Mouse (Mus musculus) macrophage (primary cell): ENCODE results near the gene Dse. TPM values are rescaled to one million over a fixed set of nuclear protein-coding genes. Genes with fewer than 3 reads are reported as not detected.

Experiments used
- H3K27ac ChIP-seq: fragments of 350-480 bp; formaldehyde crosslinking; 2 replicates; pipeline ENCODE4 v1.9.0; 2021
- H3K36me3 ChIP-seq: fragments of 350-480 bp; formaldehyde crosslinking; 2 replicates; pipeline ENCODE4 v1.9.0; 2021; ENCODE audit errors: inconsistent target
- H3K4me3 ChIP-seq: fragments of 350-480 bp; formaldehyde crosslinking; 2 replicates; pipeline ENCODE4 v1.9.0; 2021; ENCODE audit errors: inconsistent target
- H3K79me2 ChIP-seq: fragments of 350-480 bp; formaldehyde crosslinking; 2 replicates; pipeline ENCODE4 v1.9.0; 2021; ENCODE audit errors: inconsistent target
- WGBS: methylation state at CpG from one replicate; pipeline ENCODE4 v1.1.7; 2026; ENCODE audit warnings: inconsistent platforms; ENCODE audit not compliant: missing documents; 5-methylcytosine and 5-hydroxymethylcytosine counted together
- polyA plus RNA-seq: library from polyadenylated mRNA; stranded (reverse); fragments of 250-400 nt; gene quantifications from 3 replicates; pipeline ENCODE4 v1.2.4, GENCODE M21; 2018; ENCODE audit warnings: inconsistent platforms

The Dse gene
- polyA plus RNA-seq, 1 experiment from 2014 or later: 52.7 TPM

GRCm38 (mm10) chr10:34136432-34136831 is 71.1 kb downstream of the Dse start:
- 87% methylated on average over 6 of the region's 6 CpGs for WGBS
- Histone ChIP-seq H3K4me3 (no peak overlapping the region), H3K27ac (no peak overlapping the region)

GRCm38 (mm10) chr10:34131356-34131755 is 76.2 kb downstream of the Dse start:
- peaks cover 10% of the 10 kb centered on the region; the same call in 1 of the 2 replicates for H3K79me2 ChIP-seq
- H3K36me3 ChIP-seq: no peaks in the 10 kb centered on the region
- WGBS: 0% methylated on average over 2 of the region's 2 CpGs
- peak overlapping the region; percentile 74 for H3K27ac ChIP-seq
- H3K4me3 ChIP-seq: no peak overlapping the region

More at GRCm38 (mm10) chr10:34136432-34136831, 71.1 kb downstream of the Dse start:
- Histone ChIP-seq H3K36me3 (no peaks in the 10 kb centered on the region), H3K79me2 (no peaks in the 10 kb centered on the region)

GRCm38 (mm10) chr10:34128391-34128790 is 79.1 kb downstream of the Dse start:
- H3K36me3 ChIP-seq: no peaks in the 10 kb centered on the region; the same call in 1 of the 2 replicates
- peak overlapping the region; percentile 86 for H3K27ac ChIP-seq
- peaks cover 14% of the 10 kb centered on the region; the same call in 1 of the 2 replicates for H3K79me2 ChIP-seq
- WGBS: 30% methylated on average over 6 of the region's 6 CpGs
- peak overlapping the region; percentile 43; the same call in 1 of the 2 replicates for H3K4me3 ChIP-seq

- Histone ChIP-seq H3K79me2 (peaks cover 14% of the 10 kb centered on the region; the same call in 1 of the 2 replicates), H3K27ac (peak within 1 kb of the TSS; percentile 86), H3K36me3 (no peaks in the 10 kb centered on the region; the same call in 1 of the 2 replicates), H3K4me3 (peak within 1 kb of the TSS; percentile 43)
- 4% methylated on average over 44 of the region's 44 CpGs for WGBS
Measured at GRCm38 (mm10) chr10:34127392-34128378, 79.8 kb downstream of the Dse start, which contains the start of gene Calhm6. Gene Calhm6, minus strand, starts transcription at chr10:34127984.

- Histone ChIP-seq H3K36me3 (no peaks in the 10 kb centered on the region), H3K79me2 (no peaks in the 10 kb centered on the region), H3K27ac (no peak overlapping the region), H3K4me3 (no peak overlapping the region)
- WGBS: 55% methylated on average over 2 of the region's 2 CpGs
Measured at GRCm38 (mm10) chr10:34118421-34118820, 89.1 kb downstream of the Dse start.

- Histone ChIP-seq H3K36me3 (no peaks in the 10 kb centered on the region), H3K27ac (no peak overlapping the region), H3K4me3 (no peak overlapping the region), H3K79me2 (no peaks in the 10 kb centered on the region)
Measured at GRCm38 (mm10) chr10:34117770-34118169, 89.7 kb downstream of the Dse start.

- WGBS: 82% methylated on average over 3 of the region's 3 CpGs
- Histone ChIP-seq H3K79me2 (no peaks in the 10 kb centered on the region), H3K27ac (no peak overlapping the region), H3K36me3 (no peaks in the 10 kb centered on the region), H3K4me3 (no peak overlapping the region)
Measured at GRCm38 (mm10) chr10:34117131-34117530, 90.4 kb downstream of the Dse start.

- WGBS: 98% methylated on average over 4 of the region's 4 CpGs
- Histone ChIP-seq H3K79me2 (no peaks in the 10 kb centered on the region), H3K27ac (no peak overlapping the region), H3K36me3 (no peaks in the 10 kb centered on the region), H3K4me3 (no peak overlapping the region)
Measured at GRCm38 (mm10) chr10:34111964-34112738, 95.4 kb downstream of the Dse start.

GRCm38 (mm10) chr10:34110863-34111465 is 96.6 kb downstream of the Dse start:
- no peak overlapping the region for H3K27ac ChIP-seq
- no peak overlapping the region for H3K4me3 ChIP-seq
- 77% methylated on average over 13 of the region's 13 CpGs for WGBS
- no peaks in the 10 kb centered on the region for H3K79me2 ChIP-seq
- no peaks in the 10 kb centered on the region for H3K36me3 ChIP-seq

Other genes starting within 250 kb of the Dse start
- 67.1 to 157 TPM (median 111 TPM) in 3 replicates for gene Rwdd1, start 188.1 kb downstream of the Dse start, polyA plus RNA-seq
- gene Trappc3l, start 170.1 kb downstream of the Dse start, polyA plus RNA-seq: not detected in 3 replicates
- not detected in 3 replicates for gene Calhm4, start 163.4 kb downstream of the Dse start, polyA plus RNA-seq
- gene Calhm5, start 111.2 kb downstream of the Dse start, polyA plus RNA-seq: 0.07 to 0.09 TPM in 2 of 3 replicates, not detected in the other
- gene Calhm6, start 79.7 kb downstream of the Dse start, polyA plus RNA-seq: 7.2 to 99.9 TPM (median 13.6 TPM) in 3 replicates
- gene Tspyl1, start 74.5 kb upstream of the Dse start, polyA plus RNA-seq: 38.3 to 64.8 TPM (median 43.1 TPM) in 3 replicates
- gene Tspyl4, start 89.7 kb upstream of the Dse start, polyA plus RNA-seq: 5.7 to 7.8 TPM (median 7.4 TPM) in 3 replicates
- not detected in 3 replicates for gene Col10a1, start 182.3 kb upstream of the Dse start, polyA plus RNA-seq
- 10.5 to 17.0 TPM (median 12.2 TPM) in 3 replicates for gene Nt5dc1, start 210.8 kb upstream of the Dse start, polyA plus RNA-seq